Mouse (Mus musculus) midbrain, embryonic 16.5 days (tissue): ENCODE data around the gene Atf7. TPM values are rescaled to one million over a fixed set of nuclear protein-coding genes. Genes with fewer than 3 reads are reported as not detected.

ENCODE experiments used
- ATAC-seq: fragments of 200-750 bp; cut with Nextera tagmentation; 2 replicates; pipeline ENCODE4 v1.8.0; 2017; ENCODE audit warnings: moderate TSS enrichment
- H3K27ac ChIP-seq: fragments of 300-500 bp; sonication (generic); 2 replicates; pipeline ENCODE4 v1.5.1; 2014; ENCODE audit warnings: mild to moderate bottlenecking, low read length, mixed read lengths
- H3K27me3 ChIP-seq: fragments of 300-500 bp; sonication (generic); 2 replicates; pipeline ENCODE4 v1.6.1; 2014; ENCODE audit warnings: low read depth, low read length, mixed read lengths; ENCODE audit not compliant: control insufficient read depth, insufficient read depth
- H3K36me3 ChIP-seq: fragments of 300-500 bp; sonication (generic); 2 replicates; pipeline ENCODE4 v1.6.1; 2014; ENCODE audit warnings: mild to moderate bottlenecking, low read length, moderate library complexity, mixed read lengths; ENCODE audit not compliant: control insufficient read depth, insufficient read depth
- H3K4me1 ChIP-seq: fragments of 300-500 bp; sonication (generic); 2 replicates; pipeline ENCODE4 v1.6.1; 2014; ENCODE audit warnings: mild to moderate bottlenecking, low read length, mixed read lengths; ENCODE audit not compliant: control insufficient read depth, insufficient read depth
- H3K4me2 ChIP-seq: fragments of 300-500 bp; sonication (generic); 2 replicates; pipeline ENCODE4 v1.6.1; 2014; ENCODE audit warnings: mild to moderate bottlenecking, low read length, mixed read lengths
- H3K4me3 ChIP-seq: fragments of 300-500 bp; sonication (generic); 2 replicates; pipeline ENCODE4 v1.5.1; 2014; ENCODE audit warnings: low read depth, mild to moderate bottlenecking, low read length, moderate library complexity, mixed read lengths
- H3K9ac ChIP-seq: fragments of 300-500 bp; sonication (generic); 2 replicates; pipeline ENCODE4 v1.6.1; 2014; ENCODE audit warnings: low read depth, low read length, mixed read lengths
- H3K9me3 ChIP-seq: fragments of 300-500 bp; sonication (generic); replicated peaks from 2 replicates; pipeline ENCODE4 v1.6.1; 2014; ENCODE audit warnings: mild to moderate bottlenecking, low read length, mixed read lengths; ENCODE audit not compliant: control insufficient read depth, poor library complexity, severe bottlenecking
- WGBS: fragments of 180-500 bp; shearing (Covaris S2); extraction: QIAGEN DNeasy Blood & Tissue Kit; methylation state at CpG from one replicate; pipeline ENCODE4 v1.1.7; 2014; 5-methylcytosine and 5-hydroxymethylcytosine counted together
- polyA plus RNA-seq: library from polyadenylated mRNA; unstranded; fragments of >200 nt; fragmentation: Nextera tagmentation; extraction: Ambion mirVana; gene quantifications from 2 replicates; pipeline ENCODE4 v1.2.1, GENCODE M21; 2015

Atf7 gene
- polyA plus RNA-seq, 1 experiment from 2014 or later = 16.0 TPM

DNA sequence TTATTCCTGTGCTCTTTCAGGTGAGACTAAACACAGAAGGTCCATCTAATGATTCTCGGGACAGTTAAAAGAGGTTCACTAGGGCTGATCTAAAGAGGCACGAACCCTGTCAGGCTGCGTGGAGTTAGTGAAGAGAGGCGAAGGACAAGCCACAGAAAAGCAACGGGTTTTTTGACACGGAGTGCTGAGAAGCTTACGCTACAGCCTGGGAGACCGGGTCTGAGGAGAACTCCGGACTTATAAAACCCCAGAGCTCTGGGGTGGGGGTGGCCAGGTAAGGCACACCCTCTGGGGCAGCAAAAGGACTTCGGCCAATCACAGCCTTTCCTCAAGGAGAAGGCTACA, 107.7 kb downstream of the Atf7 start:
- Histone ChIP-seq H3K36me3 (peaks cover 9% of the 10 kb centered on the region), H3K4me1 (peaks cover 37% of the 10 kb centered on the region), H3K27me3 (no peaks in the 10 kb centered on the region), H3K4me2 (peak overlapping the region; percentile 91), H3K4me3 (peak overlapping the region; percentile 69), H3K27ac (peak overlapping the region; percentile 96), H3K9me3 (no peaks in the 10 kb centered on the region), H3K9ac (peak overlapping the region; percentile 90)
- ATAC-seq = no peak
- WGBS = 0% methylated on average over 10 of the region's 10 CpGs

DNA sequence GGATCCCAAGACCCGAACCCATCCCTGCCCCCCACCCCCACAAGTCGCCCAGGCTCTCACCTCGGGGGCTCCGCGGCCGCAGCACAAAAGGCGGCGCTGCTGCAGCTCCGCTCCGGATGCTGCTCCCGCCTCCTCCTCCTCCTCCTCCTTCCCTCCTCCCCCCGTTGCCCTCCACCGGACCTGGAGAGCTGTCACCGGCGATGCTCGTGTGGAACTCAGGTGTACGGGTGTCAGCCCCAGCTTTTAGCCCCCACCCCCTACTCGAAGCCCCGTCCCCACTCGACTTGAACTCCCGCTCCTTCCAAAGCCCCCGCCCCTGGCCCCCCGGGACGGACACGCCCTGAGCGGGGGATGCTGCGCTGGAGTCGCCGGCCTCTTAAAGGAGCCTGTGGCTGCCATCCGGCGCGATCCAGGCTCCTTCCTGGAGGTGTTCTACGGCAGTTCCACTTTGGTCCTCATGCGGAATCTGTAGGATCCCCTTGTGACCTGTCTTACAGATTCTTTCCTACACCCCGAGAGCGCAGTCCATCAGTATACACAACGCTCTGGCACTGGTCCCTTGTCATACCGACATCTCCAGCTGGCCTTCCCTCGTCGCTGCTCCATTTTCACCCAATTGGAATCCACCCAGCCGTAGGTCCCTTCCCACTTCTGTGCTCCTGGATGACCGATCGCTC, 108.4 kb downstream of the Atf7 start, which contains the start of gene Map3k12:
Map3k12 (minus strand) TSS at position 337 of the 677 bp plus-strand sequence.
- H3K4me1 ChIP-seq = peaks cover 44% of the 10 kb centered on the region
- H3K27me3 ChIP-seq = no peaks in the 10 kb centered on the region
- H3K27ac ChIP-seq = peak within 1 kb of the TSS; percentile 100
- peak within 1 kb of the TSS; percentile 90 for H3K9ac ChIP-seq
- H3K4me3 ChIP-seq = peak within 1 kb of the TSS; percentile 69
- no peaks in the 10 kb centered on the region for H3K9me3 ChIP-seq
- peak within 1 kb of the TSS; percentile 91 for H3K4me2 ChIP-seq
- peak; percentile 16; the same call in 1 of the 2 replicates for ATAC-seq
- peaks cover 4% of the 10 kb centered on the region for H3K36me3 ChIP-seq
- WGBS = under 1% methylated on average over 39 of the region's 43 CpGs

GRCm38 (mm10) chr15:102516293-102516692, 109.0 kb downstream of the Atf7 start:
- WGBS = 0% methylated on average over 12 of the region's 12 CpGs
- H3K36me3 ChIP-seq = peaks cover 1% of the 10 kb centered on the region
- no peak for ATAC-seq
- H3K9me3 ChIP-seq = no peaks in the 10 kb centered on the region
- peak overlapping the region; percentile 91 for H3K4me2 ChIP-seq
- peaks cover 50% of the 10 kb centered on the region for H3K4me1 ChIP-seq
- no peaks in the 10 kb centered on the region for H3K27me3 ChIP-seq
- H3K9ac ChIP-seq = peak overlapping the region; percentile 90
- H3K4me3 ChIP-seq = peak overlapping the region; percentile 69
- peak overlapping the region; percentile 96 for H3K27ac ChIP-seq

- no peak for ATAC-seq
- peak overlapping the region; percentile 69 for H3K4me3 ChIP-seq
- peaks cover 55% of the 10 kb centered on the region for H3K4me1 ChIP-seq
- H3K36me3 ChIP-seq = no peaks in the 10 kb centered on the region
- no peaks in the 10 kb centered on the region for H3K9me3 ChIP-seq
- peak overlapping the region; percentile 96 for H3K27ac ChIP-seq
- H3K9ac ChIP-seq = peak overlapping the region; percentile 90
- H3K4me2 ChIP-seq = peak overlapping the region; percentile 91
- 48% methylated on average over 4 of the region's 4 CpGs for WGBS
- H3K27me3 ChIP-seq = no peaks in the 10 kb centered on the region
These were observed 109.5 kb downstream of the Atf7 start for GRCm38 (mm10) chr15:102515791-102516190.

DNA sequence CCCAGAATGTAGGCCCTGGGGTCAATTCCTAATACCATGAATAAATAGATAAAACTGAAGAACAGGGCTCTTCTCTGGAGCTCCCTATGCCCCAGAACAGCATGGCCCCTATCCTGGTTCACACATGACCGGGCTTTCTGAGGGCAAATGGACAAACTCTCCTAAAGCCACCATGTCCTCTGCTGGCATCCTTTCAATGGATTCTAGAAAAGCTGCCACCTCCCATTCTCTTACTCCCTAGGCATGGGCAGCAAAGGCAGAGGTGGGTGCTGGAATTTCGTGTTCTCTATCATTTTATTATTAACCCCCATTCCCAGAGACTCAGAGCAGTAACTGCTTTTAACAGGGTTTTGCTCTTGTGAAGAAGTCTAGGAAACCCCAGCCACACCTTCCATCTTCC, 110.0 kb downstream of the Atf7 start:
- Histone ChIP-seq H3K9me3 (no peaks in the 10 kb centered on the region), H3K4me2 (peak overlapping the region; percentile 91), H3K36me3 (no peaks in the 10 kb centered on the region), H3K9ac (no peak overlapping the region), H3K27ac (no peak overlapping the region), H3K4me3 (peak overlapping the region; percentile 69), H3K27me3 (no peaks in the 10 kb centered on the region), H3K4me1 (peaks cover 56% of the 10 kb centered on the region)
- WGBS = 87% methylated on average over 2 of the region's 2 CpGs
- ATAC-seq = no peak

DNA sequence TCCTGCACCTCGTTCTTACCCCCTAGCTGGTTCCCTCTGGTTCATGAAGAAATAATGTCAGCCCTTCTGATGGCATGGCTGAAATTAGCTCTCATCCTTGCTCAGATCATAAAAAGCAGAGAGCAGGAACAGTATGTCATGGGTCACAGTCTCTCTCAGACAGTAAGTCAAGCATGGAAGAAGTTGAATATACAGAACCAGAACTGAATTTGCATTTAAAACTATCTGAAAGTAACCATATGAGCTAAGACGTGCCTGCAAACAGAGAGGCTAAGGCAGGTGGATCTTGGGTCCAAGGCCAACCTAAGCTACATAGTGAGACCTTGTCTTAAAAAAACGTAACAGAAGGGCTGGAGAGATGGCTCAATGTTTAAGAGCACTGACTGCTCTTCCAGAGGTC, 112.3 kb downstream of the Atf7 start:
- Histone ChIP-seq H3K27me3 (no peaks in the 10 kb centered on the region), H3K9me3 (no peaks in the 10 kb centered on the region), H3K4me2 (no peak overlapping the region), H3K36me3 (peaks cover 3% of the 10 kb centered on the region; the same call in 1 of the 2 replicates), H3K4me1 (peaks cover 61% of the 10 kb centered on the region), H3K4me3 (no peak overlapping the region), H3K27ac (no peak overlapping the region), H3K9ac (no peak overlapping the region)
- ATAC-seq = no peak
- 83% methylated on average over 3 of the region's 3 CpGs for WGBS

DNA sequence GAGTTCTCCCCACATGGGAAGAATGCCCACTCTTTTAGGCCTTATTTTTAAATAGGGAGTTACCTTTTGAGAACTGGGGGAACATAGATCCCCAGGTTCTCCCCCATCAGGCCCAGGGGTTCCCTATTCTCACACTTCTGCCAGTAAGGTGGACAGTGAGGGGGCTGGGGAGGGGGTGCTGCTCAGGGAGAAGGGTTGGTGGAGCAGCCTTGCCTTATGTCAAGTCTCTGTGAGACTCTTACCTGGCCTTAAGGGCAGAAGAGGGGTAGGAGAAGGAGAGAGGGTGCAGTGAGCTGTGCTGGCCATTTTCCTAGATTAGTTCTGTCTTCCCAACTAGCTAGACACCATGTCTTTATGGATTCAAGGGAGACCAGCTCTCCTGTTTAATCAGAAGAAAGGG, 112.8 kb downstream of the Atf7 start:
- 0 out of 2 replicates have a peak overlapping the region, but pooled peaks have one; percentile 94 for H3K27ac ChIP-seq
- no peak for ATAC-seq
- H3K9me3 ChIP-seq = no peaks in the 10 kb centered on the region
- H3K27me3 ChIP-seq = no peaks in the 10 kb centered on the region
- no peak overlapping the region for H3K4me3 ChIP-seq
- H3K36me3 ChIP-seq = peaks cover 5% of the 10 kb centered on the region; the same call in 1 of the 2 replicates
- H3K4me1 ChIP-seq = peaks cover 61% of the 10 kb centered on the region
- H3K4me2 ChIP-seq = peak overlapping the region; percentile 10; the same call in 1 of the 2 replicates
- peak overlapping the region; percentile 87; the same call in 1 of the 2 replicates for H3K9ac ChIP-seq

- no peak for ATAC-seq
- H3K4me1 ChIP-seq = peaks cover 61% of the 10 kb centered on the region
- no peak overlapping the region for H3K4me3 ChIP-seq
- H3K27ac ChIP-seq = peak overlapping the region; percentile 94
- peaks cover 6% of the 10 kb centered on the region; the same call in 1 of the 2 replicates for H3K36me3 ChIP-seq
- H3K27me3 ChIP-seq = no peaks in the 10 kb centered on the region
- H3K9ac ChIP-seq = peak overlapping the region; percentile 87; the same call in 1 of the 2 replicates
- H3K9me3 ChIP-seq = no peaks in the 10 kb centered on the region
- H3K4me2 ChIP-seq = peak overlapping the region; percentile 81
- 26% methylated on average over 5 of the region's 5 CpGs for WGBS
These were observed 113.3 kb downstream of the Atf7 start for GRCm38 (mm10) chr15:102512010-102512409.

- H3K4me3 ChIP-seq = peak overlapping the region; percentile 70
- 6% methylated on average over 6 of the region's 6 CpGs for WGBS
- H3K36me3 ChIP-seq = peaks cover 6% of the 10 kb centered on the region; the same call in 1 of the 2 replicates
- H3K4me2 ChIP-seq = peak overlapping the region; percentile 81
- no peaks in the 10 kb centered on the region for H3K27me3 ChIP-seq
- peaks cover 61% of the 10 kb centered on the region for H3K4me1 ChIP-seq
- ATAC-seq = 0 out of 2 replicates have a peak, but pooled peaks have one; percentile 22
- peak overlapping the region; percentile 94 for H3K27ac ChIP-seq
- H3K9ac ChIP-seq = peak overlapping the region; percentile 87
- no peaks in the 10 kb centered on the region for H3K9me3 ChIP-seq
These were observed 113.9 kb downstream of the Atf7 start for GRCm38 (mm10) chr15:102511285-102511833.
